ENCODE assay signal across 8 mouse cellular contexts in the genomic region with DNA sequence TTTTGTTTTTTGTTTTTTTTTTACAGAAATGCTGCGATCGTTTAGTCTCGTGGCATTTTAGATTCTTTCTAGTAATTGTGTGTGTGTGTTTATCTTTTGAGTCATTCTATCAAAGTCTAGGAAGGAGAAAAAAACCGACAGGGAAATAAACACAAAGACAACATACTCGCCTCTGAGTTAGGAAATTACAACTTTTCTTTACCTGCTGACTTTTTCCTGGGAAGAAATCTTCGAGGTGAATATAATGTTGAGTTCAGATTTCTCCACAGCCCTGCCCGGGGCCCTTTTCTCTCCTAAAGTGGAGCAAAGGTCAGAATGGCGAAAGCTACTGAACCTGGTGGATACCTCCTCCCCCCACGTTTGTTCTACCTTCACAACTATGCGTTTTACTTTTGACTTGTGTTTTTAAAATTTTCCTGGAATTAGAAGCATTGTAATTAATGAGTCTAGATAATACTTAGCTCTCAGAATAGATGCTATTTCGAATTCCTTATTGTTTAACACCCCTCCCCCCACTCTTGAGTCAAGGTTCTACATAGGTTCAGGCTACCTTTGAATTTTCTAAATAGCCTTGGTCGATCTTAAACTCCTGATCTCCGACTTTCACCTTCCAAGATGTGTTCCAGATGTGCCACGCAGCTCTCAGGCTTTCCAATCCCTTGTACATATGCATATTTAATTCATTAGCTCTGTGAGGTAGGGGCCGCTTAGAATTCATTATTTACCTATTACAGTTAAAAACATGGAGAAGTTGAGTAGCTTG. TPM values are rescaled to one million over a fixed set of nuclear protein-coding genes. Genes with fewer than 3 reads are reported as not detected.
DNase-seq lines count a peak whose midpoint lies in the region; ATAC-seq and TF ChIP-seq lines count a peak whose summit lies in the region.

No protein-coding gene starts in this region.

- no peaks in the 10 kb centered on the region for H3K9me3 ChIP-seq in hindbrain, embryonic 16.5 days (ENCODE audit: control insufficient read depth, low read length)
- H3K9me3 ChIP-seq in midbrain, embryonic 12.5 days: no peaks in the 10 kb centered on the region

- intact Hi-C loops in left cerebral cortex, adult 2 months (cut with DNase I): no loop called here
- intact Hi-C loops in left cerebral cortex, postnatal 25 days (cut with DNase I): no loop called here

- no peak for ATAC-seq in hindbrain, embryonic 16.5 days
- ATAC-seq in midbrain, embryonic 12.5 days (ENCODE audit: low FRiP score, low read depth): no peak
- ATAC-seq in inflammation-experienced regulatory T-cells, adult 6 months: no peak

- peak overlapping the region; percentile 90 for H3K4me2 ChIP-seq in hindbrain, embryonic 16.5 days (ENCODE audit: low read length)
- peak overlapping the region; percentile 62 for H3K4me2 ChIP-seq in midbrain, embryonic 12.5 days (replicated peaks)

- peak overlapping the region; percentile 95 for H3K27ac ChIP-seq in left cerebral cortex, adult 2 months
- peak overlapping the region; percentile 96 for H3K27ac ChIP-seq in hindbrain, embryonic 16.5 days (ENCODE audit: low read depth, low read length)
- peak overlapping the region; percentile 88 for H3K27ac ChIP-seq in midbrain, embryonic 12.5 days (replicated peaks)

- no peaks in the 10 kb centered on the region for H3K27me3 ChIP-seq in hindbrain, embryonic 16.5 days (replicated peaks; ENCODE audit: control insufficient read depth, insufficient read depth, low read length)
- no peaks in the 10 kb centered on the region for H3K27me3 ChIP-seq in midbrain, embryonic 12.5 days

- DNase-seq in left cerebral cortex, adult 2 months (ENCODE audit: extremely low spot score in 1 of 2, low spot score in 2 of 2): no peak
- no peak for DNase-seq in left cerebral cortex, postnatal 25 days (ENCODE audit: low spot score in 2 of 2)
- peak; percentile 41 for DNase-seq in embryo, embryonic 10 days (ENCODE audit: low spot score)
- no peak for DNase-seq in MN1 (ENCODE audit: low spot score)
- no peak for DNase-seq in gastrocnemius, adult 8-10 months (ENCODE audit: low spot score in 2 of 2)

- H3K36me3 ChIP-seq in hindbrain, embryonic 16.5 days (ENCODE audit: control insufficient read depth, insufficient read depth, low read length): no peaks in the 10 kb centered on the region
- H3K36me3 ChIP-seq in midbrain, embryonic 12.5 days: no peaks in the 10 kb centered on the region

- WGBS in hindbrain, embryonic 16.5 days: 38% methylated on average over 15 of the region's 15 CpGs
- WGBS in midbrain, embryonic 12.5 days: 43% methylated on average over 15 of the region's 15 CpGs

- no peak for TF ChIP-seq CTCF in left cerebral cortex, adult 2 months (IDR thresholded peaks at IDR 0.05)

- peak overlapping the region; percentile 90 for H3K9ac ChIP-seq in hindbrain, embryonic 16.5 days (ENCODE audit: low read depth, low read length)
- peak overlapping the region; percentile 78 for H3K9ac ChIP-seq in midbrain, embryonic 12.5 days (replicated peaks)

- no peaks in the 10 kb centered on the region for H3K4me1 ChIP-seq in hindbrain, embryonic 16.5 days (ENCODE audit: control insufficient read depth, insufficient read depth, low read depth, low read length)
- peaks cover 10% of the 10 kb centered on the region for H3K4me1 ChIP-seq in midbrain, embryonic 12.5 days

- peak overlapping the region; percentile 69 for H3K4me3 ChIP-seq in left cerebral cortex, adult 2 months
- H3K4me3 ChIP-seq in hindbrain, embryonic 16.5 days (ENCODE audit: low read length): peak overlapping the region; percentile 65
- H3K4me3 ChIP-seq in midbrain, embryonic 12.5 days: peak overlapping the region; percentile 51

RNA-seq across cellular contexts. Expression of a gene that starts 11.0 kb away (rescaled TPM):
- total RNA-seq in left cerebral cortex, adult 2 months (2021): 100 to 1,000 TPM in 1 of 2 experiments, 10 to 100 TPM in 1; 96.9 to 108 TPM
- total RNA-seq in left cerebral cortex, postnatal 25 days (2021): 10 to 100 TPM; 81.3 to 86.1 TPM
- 87.4 and 111 TPM in 2 replicates for polyA plus RNA-seq in hindbrain, embryonic 16.5 days (2015; fragmentation: Nextera tagmentation; extraction: Ambion mirVana)
- polyA plus RNA-seq in midbrain, embryonic 12.5 days (2016; fragmentation: Nextera tagmentation; extraction: Ambion mirVana): 190 and 201 TPM in 2 replicates
- polyA plus RNA-seq in inflammation-experienced regulatory T-cells, adult 6 months (2017; shearing (Covaris generic)): 10 to 100 TPM; 36.1 to 44.6 (median 42.9) TPM
- 100 to 1,000 TPM in 1 of 4 experiments, 10 to 100 TPM in 3; 60.8 to 209 (median 73.5) TPM for total RNA-seq in gastrocnemius, adult 8-10 months (2022)
